Mouse (Mus musculus): Measurements from ENCODE around the gene Xrn1.
"Not testable (repeated sequence)": the region's sequence is repeated elsewhere in the genome, so short reads cannot be mapped to it uniquely, and the experiment has no call there.

The Xrn1 gene

DNA sequence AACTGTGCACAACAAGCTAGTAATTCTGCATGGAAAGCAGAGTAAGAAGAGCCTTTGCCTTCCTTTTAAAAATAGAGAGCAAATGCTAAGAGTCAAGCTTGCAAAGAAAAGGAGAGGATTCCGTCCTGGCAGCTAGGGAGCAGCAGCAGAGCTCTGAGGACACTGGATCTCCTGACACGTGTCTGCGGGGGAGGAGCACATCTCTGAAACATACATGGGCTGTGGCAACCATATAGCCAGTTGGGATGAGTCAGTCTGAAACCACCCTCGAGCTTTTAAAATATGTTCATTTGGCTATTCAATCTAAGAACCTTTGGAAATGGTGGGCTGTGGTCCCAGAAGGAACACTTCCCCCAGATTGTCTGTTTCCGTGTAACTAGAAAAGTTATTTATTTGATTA is 100.3 kb downstream of the Xrn1 start:
- DNase-seq (ENCODE audit: low spot score), result no peak

DNA sequence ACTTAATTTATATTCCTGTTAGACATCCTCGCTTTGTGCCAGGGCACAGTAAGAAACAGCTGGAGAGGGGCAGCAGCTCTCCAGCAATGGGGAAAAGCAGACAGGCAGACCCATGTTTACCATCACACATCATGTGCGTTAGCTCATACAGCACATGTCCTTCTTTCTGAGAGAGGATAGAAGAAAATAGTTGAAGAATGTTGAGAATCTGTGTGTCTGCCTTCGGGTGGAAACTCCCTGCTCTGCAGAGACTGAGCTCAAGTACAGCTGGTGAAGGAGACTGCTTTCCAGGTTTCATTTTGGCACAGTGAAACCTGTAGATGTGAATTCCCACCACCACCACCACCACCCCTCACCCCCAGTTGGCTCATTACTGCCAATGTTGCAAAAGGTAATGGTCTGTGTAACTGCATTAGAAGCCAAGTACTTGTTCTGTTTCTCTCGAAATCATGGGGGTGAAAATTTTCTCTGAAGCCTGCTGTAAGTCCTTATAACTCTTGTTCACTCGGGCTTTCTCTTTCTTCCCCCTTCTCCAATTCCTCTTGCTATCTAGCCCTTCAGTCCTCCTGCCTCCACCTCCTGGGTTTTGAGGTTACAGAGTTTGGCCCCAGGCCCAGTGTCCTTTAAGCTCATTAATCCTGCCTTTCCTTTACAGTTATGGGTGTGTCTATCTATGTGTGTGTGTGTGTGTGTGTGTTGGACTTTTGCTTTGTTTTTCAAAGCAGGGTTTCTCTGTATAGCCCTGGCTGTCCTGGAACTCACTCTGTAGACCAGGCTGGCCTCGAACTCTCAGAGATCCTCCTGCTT is 102.1 kb downstream of the Xrn1 start:
- no peak for DNase-seq (ENCODE audit: low spot score)

DNA sequence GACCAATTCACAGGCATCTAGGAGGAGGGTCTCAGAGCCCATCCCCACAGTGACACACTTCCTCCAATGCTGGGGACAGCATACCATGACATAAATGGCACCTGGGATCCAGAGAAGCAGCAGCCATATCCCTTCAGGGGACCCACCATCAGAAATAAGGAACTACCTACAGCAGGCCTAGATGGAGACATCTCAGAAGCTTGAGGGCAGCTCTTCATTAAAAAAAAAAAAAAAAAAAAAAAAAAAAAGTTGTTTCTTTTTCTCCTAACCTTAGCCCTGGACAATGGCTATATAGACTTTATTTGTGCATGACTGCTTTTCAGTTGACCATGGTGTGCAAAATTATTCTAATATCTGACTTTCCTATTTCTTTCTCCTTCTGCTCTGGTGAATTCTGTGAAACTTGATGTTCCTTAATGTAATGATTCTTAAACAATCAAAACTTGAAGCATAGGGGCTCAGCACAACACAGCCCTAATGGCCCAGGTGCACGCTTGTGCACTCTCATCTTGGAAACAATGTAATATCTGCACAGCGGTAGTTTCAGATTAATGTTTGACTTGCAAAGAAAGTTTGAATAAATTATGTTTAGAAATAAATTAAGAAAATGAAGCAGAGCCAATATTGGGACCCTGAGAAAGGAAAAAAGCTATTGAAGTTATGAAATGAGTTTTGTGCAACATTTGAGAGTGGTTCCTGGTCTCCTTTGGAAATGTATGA is 108.7 kb downstream of the Xrn1 start:
- DNase-seq (ENCODE audit: low spot score), result no peak

DNA sequence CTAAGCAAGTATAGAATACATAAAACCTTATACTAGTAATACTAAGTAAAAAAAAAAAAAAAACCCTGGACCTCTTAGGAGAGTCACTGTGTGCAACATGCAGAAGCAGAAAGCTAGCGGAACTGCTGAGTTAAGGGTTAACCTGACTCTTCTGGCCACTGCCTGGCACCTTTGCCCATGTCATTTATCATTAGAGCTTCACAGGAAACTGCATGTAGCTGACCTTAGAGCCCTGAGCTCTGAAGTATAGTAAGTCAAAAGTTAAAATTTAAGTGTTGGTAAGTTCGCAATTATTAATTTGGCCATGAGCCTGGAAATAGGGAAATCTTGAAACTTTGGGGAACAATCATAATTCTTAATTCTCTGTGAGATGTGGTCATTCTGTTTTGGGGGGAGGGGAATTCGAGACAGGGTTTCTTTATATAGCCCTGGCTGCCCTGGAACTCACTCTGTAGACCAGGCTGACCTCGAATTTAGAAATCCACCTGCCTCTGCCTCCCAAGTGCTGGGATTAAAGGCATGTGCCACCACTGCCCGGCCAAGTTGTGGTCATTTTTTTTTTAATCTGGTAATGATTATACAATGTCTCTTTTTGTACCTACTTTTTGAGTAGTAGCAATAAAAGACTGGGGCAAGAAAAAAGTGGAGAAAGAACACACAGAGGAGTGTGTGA is 109.4 kb downstream of the Xrn1 start:
- DNase-seq (ENCODE audit: low spot score), result no peak

DNA sequence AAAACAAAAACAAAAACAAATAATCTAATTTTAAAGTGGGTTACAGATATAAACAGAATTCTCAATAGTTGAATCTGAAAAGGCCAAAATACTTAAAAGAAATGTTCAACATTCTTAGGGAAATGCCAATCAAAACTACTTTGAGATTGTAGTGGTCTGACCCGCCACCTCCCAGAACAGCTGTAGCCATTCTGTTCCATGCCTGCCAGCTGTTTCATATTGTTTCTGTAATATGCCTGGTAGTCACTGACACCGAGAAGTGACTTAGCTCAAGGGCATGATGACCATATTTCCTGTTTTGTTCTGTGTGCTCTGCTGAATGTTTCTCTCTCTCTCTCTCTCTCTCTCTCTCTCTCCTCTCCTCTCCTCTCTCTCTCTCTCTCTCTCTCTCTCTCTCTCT is 112.9 kb downstream of the Xrn1 start:
- no peak for DNase-seq (ENCODE audit: low spot score)

DNA sequence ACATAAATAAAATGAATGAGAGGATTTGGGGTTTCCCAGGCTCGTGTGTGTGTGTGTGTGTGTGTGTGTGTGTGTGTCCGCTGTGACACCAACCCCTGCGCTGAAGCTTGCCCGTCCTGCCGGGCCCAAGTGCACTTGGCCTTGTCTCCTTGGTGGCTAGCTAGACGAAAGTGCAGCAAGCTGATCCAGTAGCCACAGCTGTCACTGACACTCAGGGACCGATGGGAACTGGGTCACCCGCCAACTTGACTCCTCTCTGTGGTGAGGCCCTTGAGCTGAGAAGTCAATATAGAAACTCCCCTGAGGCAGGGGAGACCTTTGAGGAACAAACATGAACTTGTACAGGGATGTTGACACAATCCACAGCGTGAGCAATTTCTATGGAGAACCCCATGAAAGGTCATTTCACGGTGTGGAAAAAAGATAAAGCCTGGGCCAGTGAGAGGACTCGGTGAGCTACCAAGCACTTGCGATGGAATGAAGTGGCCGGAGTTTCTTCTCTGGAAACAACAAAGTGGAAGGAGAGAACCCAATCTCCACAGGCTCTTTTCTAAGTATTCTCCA is 124.3 kb downstream of the Xrn1 start:
- no peak for DNase-seq (ENCODE audit: low spot score)

DNA sequence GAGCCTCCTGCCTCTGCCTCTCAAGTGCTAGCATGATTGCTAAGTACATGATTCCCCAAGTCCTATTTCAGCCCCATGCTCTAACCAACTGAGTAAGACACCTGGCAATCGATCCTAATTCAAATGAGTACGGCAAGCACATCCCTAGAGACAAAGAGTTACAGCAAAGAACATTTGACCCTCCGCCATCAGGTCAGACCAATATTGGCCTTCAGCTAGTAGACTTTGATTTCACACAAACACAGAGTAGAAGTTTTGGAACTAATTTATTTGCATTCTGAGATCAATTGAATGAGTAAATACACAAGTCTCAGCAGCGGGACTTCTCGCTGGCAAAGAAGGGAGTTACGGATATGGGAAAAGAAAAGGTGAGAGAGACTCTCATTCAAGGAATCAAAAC is 130.7 kb downstream of the Xrn1 start:
- no peak for DNase-seq (ENCODE audit: low spot score)

DNA sequence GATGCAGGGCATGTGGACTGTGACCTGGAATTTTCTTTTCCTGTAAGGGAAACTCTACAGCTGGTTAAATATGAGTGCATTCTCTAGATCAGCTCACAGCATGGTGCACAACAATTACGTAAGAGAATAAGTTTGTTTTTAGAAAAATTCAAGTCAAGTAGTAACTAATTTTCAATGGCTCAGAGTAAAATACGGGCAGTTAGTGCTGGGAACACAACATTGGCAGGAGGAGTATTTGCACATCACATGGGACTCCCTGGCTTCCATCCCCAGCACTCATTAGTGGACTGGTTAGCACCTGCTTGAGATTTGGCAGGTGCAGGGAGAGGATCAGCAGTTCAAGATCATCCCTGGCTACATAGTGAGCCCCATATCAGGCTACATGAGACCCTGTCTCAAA is 133.1 kb downstream of the Xrn1 start:
- no peak for DNase-seq (ENCODE audit: low spot score)

DNA sequence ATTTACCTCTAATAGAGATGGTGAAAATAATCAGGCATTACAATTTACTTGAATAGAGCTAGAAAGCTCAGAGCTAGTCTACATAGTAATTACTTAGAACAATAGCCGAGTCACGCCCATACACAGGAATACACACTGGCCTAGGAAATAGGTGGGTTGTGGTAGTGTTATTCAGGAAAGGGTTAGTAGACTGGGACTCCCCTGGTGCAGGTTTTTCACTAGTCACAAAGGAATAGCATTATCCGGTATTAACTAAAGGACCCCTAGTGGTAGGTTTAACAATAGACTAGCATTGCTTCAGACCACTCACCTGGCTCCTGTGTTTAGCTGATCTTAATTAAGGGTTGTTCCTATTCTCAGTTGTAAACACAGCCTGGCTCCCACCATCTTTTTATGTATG is 133.9 kb downstream of the Xrn1 start:
- not testable (repeated sequence) for DNase-seq (ENCODE audit: low spot score)

DNA sequence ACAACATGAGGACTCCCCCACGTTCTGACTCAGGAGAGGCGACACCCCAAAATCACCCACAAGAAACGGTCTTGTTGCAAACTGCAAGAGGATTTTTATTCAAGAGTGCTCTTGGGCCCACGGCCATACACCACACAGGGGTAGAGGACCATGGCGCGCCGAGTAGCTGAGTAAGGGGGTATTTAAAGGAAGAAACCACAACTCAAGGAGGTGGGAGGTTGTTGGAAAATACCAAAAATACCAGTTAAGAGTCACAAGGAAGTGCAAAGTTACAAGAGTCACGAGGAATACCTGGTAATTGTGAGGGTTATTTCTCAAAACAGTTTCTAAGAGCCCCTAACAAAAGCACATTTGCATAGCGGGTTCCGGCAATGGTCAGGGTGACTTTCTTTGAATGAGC is 138.1 kb downstream of the Xrn1 start:
- not testable (repeated sequence) for DNase-seq (ENCODE audit: low spot score)

DNA sequence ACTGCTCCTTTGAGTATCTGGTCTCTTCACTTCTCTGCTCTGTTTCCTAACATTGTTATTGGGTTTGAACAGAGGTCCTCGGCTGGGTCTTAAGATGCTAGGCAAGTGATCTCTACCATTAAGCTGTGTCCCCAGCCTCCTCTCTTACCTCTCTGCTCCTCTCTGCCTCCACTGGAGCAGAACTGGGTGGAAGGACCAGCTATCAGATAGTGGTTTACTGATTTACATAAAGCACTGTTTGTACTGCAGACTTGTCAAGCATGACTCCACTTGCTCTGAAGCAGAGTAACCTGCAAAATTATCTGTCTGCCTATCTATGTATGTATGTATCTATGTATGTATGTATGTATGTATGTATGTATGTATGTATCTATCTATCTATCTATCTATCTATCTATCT is 138.7 kb downstream of the Xrn1 start:
- no peak for DNase-seq (ENCODE audit: low spot score)

DNA sequence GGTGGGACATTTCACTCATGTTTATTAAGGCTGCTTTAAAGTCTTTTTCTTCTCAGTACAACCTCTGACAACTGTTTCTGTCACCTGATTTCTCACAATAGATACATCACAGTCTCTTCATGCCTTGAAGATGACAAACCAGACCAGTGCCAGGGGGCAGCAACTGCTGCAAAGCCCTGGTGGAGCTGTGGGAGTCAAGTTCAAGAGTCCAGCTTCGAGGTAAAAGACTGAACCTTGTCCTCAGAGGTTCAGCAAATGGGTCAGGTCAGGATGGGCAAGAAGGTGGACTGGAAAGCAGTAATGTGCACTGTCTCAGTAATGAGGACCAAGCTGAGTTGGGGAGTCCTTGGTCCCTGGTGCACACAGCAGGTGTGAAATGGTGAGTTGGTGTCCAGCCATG is 139.8 kb downstream of the Xrn1 start:
- DNase-seq (ENCODE audit: low spot score), result no peak

DNA sequence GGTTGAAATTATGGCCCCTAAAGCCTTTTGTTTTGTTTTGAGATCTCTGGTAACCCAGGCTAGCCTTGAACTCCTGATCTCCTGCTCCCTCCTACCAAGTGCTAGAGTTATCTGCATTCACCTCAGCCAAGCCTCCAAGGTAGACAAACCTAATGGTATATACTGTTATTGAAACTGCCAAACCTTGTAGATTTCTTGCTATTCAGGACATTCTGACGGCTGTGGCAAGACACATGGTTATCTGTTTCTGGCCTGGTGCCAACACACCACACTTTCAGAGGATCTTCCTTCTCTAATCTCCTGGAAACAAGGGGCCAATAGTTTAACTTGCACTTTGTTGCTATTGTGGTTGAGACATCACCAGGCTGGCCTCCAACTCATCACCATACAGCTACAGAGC is 140.6 kb downstream of the Xrn1 start:
- DNase-seq (ENCODE audit: low spot score), result no peak

DNA sequence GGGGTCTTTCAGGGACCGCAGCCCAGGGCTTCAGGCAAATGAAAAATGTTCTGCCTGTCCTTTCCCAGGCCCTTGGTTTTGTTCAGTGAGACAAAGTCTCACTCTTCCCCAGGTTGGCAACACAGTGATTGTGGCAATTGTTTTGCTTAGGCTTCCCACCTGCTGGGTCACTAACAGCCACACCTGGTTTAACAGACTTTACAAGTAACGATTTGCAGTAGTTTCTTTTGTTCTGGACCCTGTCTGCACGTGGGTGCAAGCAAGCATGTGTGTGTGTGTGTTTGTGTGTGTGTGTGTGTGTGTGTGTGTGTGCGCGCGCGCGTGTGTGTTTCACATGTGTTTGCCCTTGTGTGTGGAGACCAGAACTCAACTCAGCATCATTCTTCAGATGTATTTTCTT is 148.3 kb downstream of the Xrn1 start:
- DNase-seq (ENCODE audit: low spot score), result no peak

Measured in lung, postnatal 25 days (tissue).